Mouse (Mus musculus): ENCODE measurements around the gene Ndufs7. TPM values are rescaled to one million over a fixed set of nuclear protein-coding genes. Genes with fewer than 3 reads are reported as not detected.
A peak's percentile ranks its signal among the peaks of the same experiment; 100 is the strongest.
"Not testable (repeated sequence)": the region's sequence is repeated elsewhere in the genome, so short reads cannot be mapped to it uniquely, and the experiment has no call there.

Gene Ndufs7
- total RNA-seq (2021) = 100 to 1,000 TPM; 182 to 187 TPM

GRCm38 (mm10) chr10:80248971-80249640 lies at the start of gene Ndufs7:
Gene Ndufs7, plus strand, starts transcription at chr10:80249121.
- DNase-seq (ENCODE audit: low spot score in 2 of 2) = peak; percentile 97 to 98
- intact Hi-C loops (cut with DNase I) = loop anchor here (1.0 kb wide), 1 partner anchor 11 kb away; no protein-coding TSS in a partner anchor

DNA sequence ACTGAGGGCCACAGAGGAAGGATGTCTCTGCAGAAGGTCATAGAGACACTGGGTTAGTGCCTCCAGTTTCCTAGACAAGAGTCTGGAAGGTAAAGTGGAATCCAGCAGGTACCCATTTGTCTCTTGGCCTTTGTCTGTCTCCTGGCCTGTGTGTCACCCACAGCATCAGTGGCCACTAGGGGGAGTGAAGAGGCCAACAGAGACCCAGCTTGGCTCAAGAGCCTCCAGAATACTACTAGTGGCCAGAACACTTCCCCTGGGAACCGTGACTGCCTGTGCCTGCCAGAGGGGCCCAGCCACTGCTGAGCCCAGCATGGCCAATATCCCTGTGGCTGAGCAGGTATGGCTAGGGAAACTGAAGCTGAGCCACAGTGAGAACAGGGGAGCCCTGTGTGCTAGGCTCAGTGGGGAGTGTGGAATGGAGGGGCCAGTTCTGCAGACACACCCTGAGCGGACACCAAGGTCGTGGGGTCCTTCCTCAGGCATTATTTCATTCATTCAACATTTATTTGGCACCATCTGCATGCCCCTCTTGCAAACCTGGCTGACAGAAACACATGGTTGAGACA lies 49.4 kb upstream of the Ndufs7 start:
- intact Hi-C loops (cut with DNase I) = loop anchor here (1.0 kb wide), 1 partner anchor 46 kb away; no protein-coding TSS in a partner anchor
- DNase-seq (ENCODE audit: low spot score in 2 of 2) = peak; percentile 78 to 85

GRCm38 (mm10) chr10:80200485-80200884 lies 48.4 kb upstream of the Ndufs7 start:
- no peak for DNase-seq (ENCODE audit: low spot score in 2 of 2)

GRCm38 (mm10) chr10:80204055-80204454 lies 44.9 kb upstream of the Ndufs7 start:
- intact Hi-C loops (cut with DNase I) = no loop called here
- DNase-seq (ENCODE audit: low spot score in 2 of 2) = no peak

More at GRCm38 (mm10) chr10:80200485-80200884, 48.4 kb upstream of the Ndufs7 start:
- intact Hi-C loops (cut with DNase I) = no loop called here

DNA sequence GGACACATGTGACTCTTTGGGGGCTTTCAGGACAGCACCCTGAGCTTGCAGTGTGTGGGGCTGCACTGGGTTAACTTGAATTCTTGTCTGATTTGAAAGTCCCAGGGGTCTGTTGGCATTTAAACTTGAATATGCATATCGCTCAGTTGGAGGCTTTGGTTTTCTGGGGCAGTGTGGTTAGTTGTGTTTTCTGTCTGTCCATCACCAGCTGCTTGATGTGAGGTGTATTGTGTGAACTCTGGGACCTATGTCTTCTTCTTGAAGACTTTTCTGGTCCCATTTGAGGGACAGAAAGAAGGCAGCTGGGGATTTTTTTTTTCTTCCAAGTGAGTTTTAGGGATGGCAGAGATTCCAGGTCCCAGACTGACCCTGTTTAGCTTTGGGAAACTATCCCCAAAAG lies 41.7 kb upstream of the Ndufs7 start:
- intact Hi-C loops (cut with DNase I) = no loop called here
- DNase-seq (ENCODE audit: low spot score in 2 of 2) = no peak

- intact Hi-C loops (cut with DNase I) = no loop called here
- DNase-seq (ENCODE audit: low spot score in 2 of 2) = no peak
Observed at GRCm38 (mm10) chr10:80207676-80208075, 41.2 kb upstream of the Ndufs7 start.

DNA sequence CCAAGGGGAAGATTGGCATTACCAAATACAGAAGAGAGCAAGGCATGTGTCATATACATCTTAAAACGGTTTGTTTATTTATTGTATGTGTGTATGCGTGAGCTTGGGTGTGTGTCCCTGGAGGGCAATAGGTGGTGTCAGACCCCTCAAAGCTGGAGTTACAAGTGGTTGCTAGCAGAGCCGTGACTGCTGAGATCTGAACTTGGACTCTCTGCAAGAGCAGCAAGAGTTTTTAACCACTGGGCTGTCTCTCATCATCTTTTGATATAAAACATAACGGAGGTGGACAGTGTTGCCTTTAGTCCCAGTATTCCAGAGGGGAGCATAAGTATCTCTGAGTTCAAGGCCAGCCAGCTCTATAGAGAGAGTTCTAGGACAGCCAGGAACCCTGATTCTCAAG lies 40.7 kb upstream of the Ndufs7 start:
- no peak for DNase-seq (ENCODE audit: low spot score in 2 of 2)
- intact Hi-C loops (cut with DNase I) = no loop called here

GRCm38 (mm10) chr10:80208841-80209371 lies 40.0 kb upstream of the Ndufs7 start:
- peak; percentile 26 to 64 for DNase-seq (ENCODE audit: low spot score in 2 of 2)
- intact Hi-C loops (cut with DNase I) = no loop called here

DNA sequence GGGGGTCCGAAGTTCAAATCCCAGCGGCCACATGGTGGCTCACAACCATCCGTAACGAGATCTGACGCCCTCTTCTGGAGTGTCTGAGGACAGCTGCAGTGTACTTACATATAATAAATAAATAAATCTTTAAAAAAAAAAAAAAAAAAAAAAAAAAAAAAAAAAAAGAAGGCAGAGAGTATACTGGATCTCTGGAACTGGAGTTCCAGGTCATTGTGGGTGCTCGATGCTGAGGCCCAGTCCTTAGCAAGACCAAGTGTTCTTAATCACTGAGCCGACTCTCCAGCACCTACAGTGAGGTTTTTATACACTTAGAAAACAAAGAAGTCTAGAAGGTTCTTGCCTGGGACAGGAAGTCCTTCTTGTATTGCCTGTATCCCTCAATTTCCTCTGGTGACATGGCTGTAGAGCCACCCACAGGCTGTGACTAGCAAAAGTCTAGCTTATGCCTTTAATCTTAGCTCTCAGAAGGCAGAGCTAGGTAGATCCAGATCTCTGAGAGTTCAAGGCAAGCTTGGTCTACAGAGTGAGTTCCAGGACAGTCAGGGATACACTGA lies 37.3 kb upstream of the Ndufs7 start:
- intact Hi-C loops (cut with DNase I); DNase-seq (ENCODE audit: low spot score in 2 of 2): not testable (repeated sequence)

- intact Hi-C loops (cut with DNase I) = no loop called here
- DNase-seq (ENCODE audit: low spot score in 2 of 2) = no peak
Observed at GRCm38 (mm10) chr10:80215048-80215772, 33.7 kb upstream of the Ndufs7 start.

DNA sequence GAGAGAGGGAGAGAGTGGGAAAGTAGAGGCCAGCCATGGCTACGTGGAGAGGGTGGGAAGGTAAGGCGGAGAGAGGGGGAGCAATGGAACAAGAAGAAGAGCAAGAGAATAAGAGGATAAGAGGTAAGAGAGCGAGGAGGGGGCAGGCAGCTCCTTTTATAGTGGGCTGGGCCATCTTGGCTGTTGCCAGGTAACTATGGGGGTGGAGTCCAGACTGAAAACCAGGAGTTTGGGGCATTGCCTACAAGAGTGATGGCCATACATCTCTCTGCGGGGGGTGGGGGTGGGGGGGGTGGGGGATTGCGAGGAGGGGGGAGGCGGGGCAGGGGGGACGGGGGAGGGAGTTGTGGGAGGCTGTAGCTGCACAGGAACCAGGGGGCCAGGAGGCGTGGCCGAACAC lies 28.2 kb upstream of the Ndufs7 start:
- DNase-seq (ENCODE audit: low spot score in 2 of 2) = no peak
- intact Hi-C loops (cut with DNase I) = no loop called here

- intact Hi-C loops (cut with DNase I); DNase-seq (ENCODE audit: low spot score in 2 of 2): not testable (repeated sequence)
Observed at GRCm38 (mm10) chr10:80223137-80223536, 25.8 kb upstream of the Ndufs7 start.

GRCm38 (mm10) chr10:80226071-80226415 lies 22.9 kb upstream of the Ndufs7 start:
- intact Hi-C loops (cut with DNase I) = loop anchor here (5.0 kb wide), 1 partner anchor 49 kb away; the partner anchor contains the start of gene Efna2

GRCm38 (mm10) chr10:80226416-80227165 lies 22.3 kb upstream of the Ndufs7 start, which contains the start of gene Mum1:
Gene Mum1, plus strand, starts transcription at chr10:80226434.
- DNase-seq (ENCODE audit: low spot score in 2 of 2) = peak; percentile 99
- intact Hi-C loops (cut with DNase I) = loop anchor here (5.0 kb wide), 1 partner anchor 49 kb away; the partner anchor contains the start of gene Efna2

More at GRCm38 (mm10) chr10:80226071-80226415, 22.9 kb upstream of the Ndufs7 start:
- no peak for DNase-seq (ENCODE audit: low spot score in 2 of 2)

- intact Hi-C loops (cut with DNase I) = loop anchor here (5.0 kb wide), 1 partner anchor 50 kb away; the partner anchor contains the start of gene Efna2
- DNase-seq (ENCODE audit: low spot score in 2 of 2) = no peak
Observed at GRCm38 (mm10) chr10:80227166-80227539, 21.8 kb upstream of the Ndufs7 start.

DNA sequence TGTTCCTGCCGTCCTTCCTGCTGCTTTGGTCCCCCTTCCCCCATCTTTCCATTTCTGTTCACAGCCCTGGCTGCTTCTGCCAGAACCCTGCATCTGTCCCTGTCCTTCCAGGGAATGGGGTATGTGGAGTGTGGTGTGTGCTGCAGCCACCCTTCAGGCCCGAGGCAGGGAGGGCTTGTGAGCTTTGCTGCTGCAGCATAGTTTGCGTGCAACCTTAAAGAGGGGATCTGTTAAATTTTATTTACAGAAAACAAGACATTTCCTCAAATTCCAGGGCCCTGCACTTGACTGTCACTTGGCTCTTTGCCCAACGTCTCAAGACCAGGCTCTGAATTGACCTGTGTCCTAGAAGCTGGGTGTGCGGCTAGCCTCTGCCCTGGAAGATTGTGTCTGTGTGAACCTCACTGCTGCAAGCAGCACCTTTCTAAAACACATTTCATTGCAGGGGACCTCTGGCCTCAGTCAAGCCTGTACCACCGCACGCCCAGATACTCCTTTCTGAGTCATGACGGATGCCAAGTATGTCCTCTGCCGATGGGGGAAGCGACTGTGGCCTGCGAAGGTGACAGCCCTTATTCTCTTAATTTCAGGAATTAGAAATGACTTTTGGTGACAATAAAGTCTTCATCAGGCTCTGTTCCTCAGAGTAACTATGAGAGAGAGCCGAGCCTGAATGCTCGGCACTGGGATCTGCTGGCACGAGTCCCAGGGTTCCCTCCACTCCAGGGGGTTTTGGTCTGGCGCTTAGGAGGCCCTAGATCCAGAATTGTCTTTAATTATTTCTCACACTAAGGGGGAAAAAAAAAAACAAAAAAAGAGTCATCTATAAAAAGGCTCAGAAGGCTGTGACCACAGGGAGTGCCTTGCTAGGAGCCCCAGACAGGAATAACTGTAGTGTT lies 20.8 kb upstream of the Ndufs7 start:
- peak in 1 of 2 experiments; percentile 49 for DNase-seq (ENCODE audit: low spot score in 2 of 2)
- intact Hi-C loops (cut with DNase I) = loop anchor here (2.0 to 5.0 kb wide), 2 partner anchors 17 to 51 kb away; partner anchors contain the start of gene Efna2

DNA sequence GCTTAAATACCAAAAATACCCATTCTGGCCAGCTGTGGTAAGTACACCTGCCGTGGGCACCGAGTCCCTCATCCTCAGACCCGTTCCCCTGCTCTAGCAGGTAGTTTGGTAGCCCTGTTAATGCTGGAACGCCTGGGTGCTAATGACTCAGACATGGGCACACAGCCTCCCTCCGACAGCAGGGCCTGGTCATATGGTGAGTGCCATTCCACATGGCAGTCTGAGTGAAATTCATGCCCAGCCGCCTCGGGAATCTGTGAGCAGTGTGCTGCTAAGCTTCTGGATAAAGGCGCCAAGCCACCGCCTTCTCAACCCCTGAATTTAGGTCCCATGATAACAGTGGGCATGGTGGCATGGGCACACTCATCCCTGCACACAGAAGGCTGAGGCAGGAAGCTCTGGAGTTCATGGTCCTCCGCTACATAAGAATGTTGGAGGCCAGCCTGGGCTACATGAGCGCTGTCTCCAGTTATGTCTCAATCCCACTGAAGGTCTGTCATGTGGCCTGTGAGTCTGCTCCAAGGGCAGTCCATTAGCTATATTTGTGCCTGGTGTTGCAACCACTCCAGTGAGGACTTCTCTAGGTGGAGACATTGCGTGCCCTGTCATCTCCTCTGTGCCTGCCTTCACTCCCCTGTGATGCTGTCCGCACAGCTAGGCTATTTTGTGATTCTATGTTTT lies 12.6 kb upstream of the Ndufs7 start:
- no peak for DNase-seq (ENCODE audit: low spot score in 2 of 2)
- intact Hi-C loops (cut with DNase I) = no loop called here

GRCm38 (mm10) chr10:80237020-80237419 lies 11.9 kb upstream of the Ndufs7 start:
- intact Hi-C loops (cut with DNase I) = no loop called here
- no peak for DNase-seq (ENCODE audit: low spot score in 2 of 2)

Measured in left cerebral cortex, postnatal 25 days (tissue).